Mouse (Mus musculus): Measurements from ENCODE around the gene Paf1.

Paf1 gene

GRCm38 (mm10) chr7:28371514-28371989 lies 21.2 kb upstream of the Paf1 start:
- peak; percentile 88 for DNase-seq

DNA sequence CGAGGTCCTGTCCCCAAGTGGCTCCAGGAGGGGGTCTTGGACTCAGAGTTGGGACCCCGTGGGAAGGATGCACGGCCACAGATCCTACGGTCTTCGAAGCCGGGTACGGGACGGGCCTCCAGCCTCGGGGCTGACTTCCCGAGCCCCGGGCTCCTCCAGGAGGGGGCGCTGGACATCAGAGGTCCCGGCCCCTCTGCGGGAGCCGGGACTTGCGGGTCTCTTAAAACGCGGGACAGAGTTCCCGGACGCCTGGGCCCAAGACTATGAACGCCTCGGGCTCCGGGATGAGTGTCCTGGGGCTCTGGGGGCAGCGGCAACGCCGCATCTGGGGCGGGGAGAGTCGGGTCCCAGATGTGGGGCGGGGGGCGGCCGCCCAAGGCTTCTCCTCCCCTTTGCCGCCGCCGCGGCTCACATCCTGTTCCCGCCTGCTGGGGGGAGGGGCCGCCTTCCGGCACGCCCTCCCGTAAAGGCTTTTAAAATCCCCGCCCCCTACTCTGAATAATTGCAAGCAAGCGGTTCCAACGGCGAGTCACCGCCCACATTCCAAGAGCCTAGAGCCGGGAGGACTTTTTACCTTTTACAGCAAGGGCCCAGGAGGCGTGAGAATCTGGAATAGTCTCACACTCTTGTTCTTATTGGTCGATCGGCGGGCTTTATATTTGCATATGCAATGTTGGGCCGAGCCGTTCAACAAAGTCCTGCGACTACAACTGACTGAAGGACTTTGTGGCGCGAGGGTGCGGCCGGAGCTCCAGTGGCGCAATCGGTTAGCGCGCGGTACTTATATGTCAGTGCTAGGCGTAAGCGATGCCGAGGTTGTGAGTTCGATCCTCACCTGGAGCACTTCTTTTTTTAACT lies 20.3 kb upstream of the Paf1 start, which contains the start of gene Plekhg2:
Gene Plekhg2, minus strand, starts transcription at position 349 of the 858 bp plus-strand sequence.
- DNase-seq = peak; percentile 98

- DNase-seq = peak; percentile 85
These were observed 19.6 kb upstream of the Paf1 start for GRCm38 (mm10) chr7:28373131-28373581.

GRCm38 (mm10) chr7:28373891-28374495 lies 18.8 kb upstream of the Paf1 start:
- peak; percentile 38 for DNase-seq

- no peak for DNase-seq
These were observed 18.1 kb upstream of the Paf1 start for GRCm38 (mm10) chr7:28374647-28375046.

DNA sequence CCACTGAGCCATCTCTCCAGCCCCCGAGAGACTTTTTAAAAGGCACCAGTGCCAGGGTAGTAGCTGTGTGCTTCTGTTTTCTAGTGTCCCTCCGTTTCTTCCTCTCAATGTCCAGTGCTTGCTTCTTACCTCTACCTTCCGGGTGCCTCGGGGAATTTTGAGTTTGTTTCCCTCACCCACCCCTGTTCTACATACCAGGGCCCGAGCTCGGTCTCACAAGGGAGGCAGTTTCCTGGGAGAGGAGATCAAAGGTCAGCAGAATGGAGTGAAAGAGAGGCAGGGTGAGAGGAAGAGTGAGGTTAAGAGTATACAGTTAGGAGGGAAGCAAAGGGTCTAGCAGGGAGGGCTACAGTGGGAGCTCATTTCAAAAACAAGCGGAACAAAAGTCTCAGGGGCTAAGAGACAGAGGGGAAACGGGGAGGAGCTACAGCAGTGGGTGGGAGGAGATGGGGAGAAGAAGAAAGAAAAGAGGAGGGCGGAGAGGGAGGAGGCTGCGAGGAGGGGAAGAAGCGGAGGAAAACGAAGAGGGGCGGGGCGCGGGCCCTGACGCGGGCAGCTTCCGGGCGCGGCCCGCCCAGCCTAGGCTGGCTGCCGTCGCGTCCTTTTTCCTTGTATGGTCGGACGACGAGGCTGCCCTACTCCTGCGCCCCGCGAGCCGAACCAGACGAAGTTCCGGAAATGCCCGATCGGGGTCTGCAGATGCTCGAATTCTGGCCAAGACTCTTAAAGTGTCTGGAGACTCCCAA lies 17.4 kb upstream of the Paf1 start:
- DNase-seq = peak; percentile 98

GRCm38 (mm10) chr7:28376011-28376771 lies 16.6 kb upstream of the Paf1 start:
- DNase-seq = peak; percentile 73

DNA sequence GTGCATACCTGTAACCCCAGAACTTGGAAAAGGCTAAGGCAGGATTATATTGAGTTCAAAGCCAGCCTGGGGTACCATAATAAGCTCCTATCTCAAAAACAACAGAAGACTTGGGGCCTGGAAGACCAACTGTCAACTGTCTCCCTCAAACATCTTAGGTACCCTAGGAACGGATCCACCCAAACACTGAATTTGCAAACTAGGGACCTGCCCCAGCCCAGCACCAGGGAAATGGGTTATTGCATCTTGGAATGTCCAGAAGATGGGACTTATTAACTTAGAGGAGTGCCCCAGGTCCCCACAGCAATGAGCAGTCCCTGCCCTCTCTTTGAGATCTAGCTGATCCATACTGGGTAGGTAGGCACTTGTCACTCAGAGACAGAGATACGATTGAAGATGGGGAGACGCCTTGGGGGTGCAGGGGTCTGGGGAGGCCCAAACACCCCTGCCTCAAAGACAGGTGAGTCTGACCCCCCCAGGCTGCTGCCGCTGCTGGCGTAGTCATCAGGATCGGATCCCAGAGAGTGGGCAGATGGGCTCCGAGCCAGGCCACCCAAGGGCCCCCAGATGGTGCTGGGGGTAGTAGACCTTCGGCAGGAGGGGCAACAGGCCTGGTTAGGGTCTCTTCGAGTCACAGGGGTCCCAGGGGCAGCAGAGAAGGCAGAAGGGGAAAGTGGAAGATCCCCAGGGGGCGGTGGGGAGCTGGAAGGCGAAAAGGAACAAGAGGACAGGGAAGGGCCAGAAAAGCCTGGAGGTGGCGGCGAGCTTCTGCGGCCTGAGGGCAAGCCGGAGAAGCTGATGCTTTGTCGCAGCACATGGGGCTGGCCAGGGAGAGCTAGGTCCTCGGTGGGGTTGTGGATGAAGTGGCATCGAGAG lies 15.3 kb upstream of the Paf1 start:
- DNase-seq = peak; percentile 48

- DNase-seq = peak; percentile 58
These were observed 14.6 kb upstream of the Paf1 start for GRCm38 (mm10) chr7:28378066-28378690.

GRCm38 (mm10) chr7:28378769-28379651 lies 13.7 kb upstream of the Paf1 start:
- DNase-seq = peak; percentile 97

GRCm38 (mm10) chr7:28380237-28381016 lies 12.3 kb upstream of the Paf1 start, which contains the start of gene Zfp36:
Gene Zfp36, minus strand, starts transcription at chr7:28380253.
- DNase-seq = no peak

- DNase-seq = peak; percentile 90
These were observed 11.5 kb upstream of the Paf1 start for GRCm38 (mm10) chr7:28381017-28381790.

DNA sequence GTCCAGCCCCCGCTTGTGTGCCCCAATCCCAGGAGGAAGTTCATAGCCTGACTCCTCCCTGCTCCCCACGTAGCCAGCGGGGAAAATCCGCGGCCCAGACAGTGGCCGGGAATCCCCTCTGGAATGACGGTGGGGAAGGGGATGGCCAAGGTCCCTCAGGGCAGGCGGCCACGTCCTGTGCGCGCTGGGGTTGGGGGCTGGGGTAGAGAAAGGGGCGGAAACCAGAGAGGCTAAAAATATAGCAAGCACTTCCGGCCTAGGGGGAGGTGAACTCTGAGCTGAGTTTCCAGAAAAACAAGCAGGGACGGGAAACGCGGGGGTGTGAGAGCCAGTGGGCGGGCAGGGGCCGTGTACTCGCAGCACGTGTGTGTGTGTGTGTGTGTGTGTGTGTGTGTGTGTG lies 10.8 kb upstream of the Paf1 start:
- DNase-seq = peak; percentile 95

GRCm38 (mm10) chr7:28382347-28382951 lies 10.3 kb upstream of the Paf1 start:
- peak; percentile 60 for DNase-seq

DNA sequence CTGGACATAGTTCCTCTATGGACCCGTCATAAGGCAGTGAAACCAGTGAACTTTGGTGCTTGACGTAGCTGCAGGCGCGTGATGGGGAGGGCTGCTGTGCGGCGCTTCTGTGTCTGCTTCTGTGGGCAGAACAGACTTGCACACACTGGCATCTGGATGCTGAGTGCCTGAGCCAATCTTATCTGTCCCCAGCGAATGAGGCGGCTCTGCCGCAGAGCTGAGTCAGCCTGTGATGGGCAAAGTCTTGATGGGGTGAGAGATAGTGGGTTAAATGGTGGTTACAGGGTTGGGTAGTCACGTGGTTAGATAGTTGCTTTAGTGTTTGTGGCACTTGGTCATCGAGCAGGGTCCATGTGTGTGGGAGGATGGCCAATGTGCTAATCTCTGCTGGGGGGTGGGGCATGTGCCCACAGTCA lies 9.8 kb upstream of the Paf1 start:
- DNase-seq = peak; percentile 79

DNA sequence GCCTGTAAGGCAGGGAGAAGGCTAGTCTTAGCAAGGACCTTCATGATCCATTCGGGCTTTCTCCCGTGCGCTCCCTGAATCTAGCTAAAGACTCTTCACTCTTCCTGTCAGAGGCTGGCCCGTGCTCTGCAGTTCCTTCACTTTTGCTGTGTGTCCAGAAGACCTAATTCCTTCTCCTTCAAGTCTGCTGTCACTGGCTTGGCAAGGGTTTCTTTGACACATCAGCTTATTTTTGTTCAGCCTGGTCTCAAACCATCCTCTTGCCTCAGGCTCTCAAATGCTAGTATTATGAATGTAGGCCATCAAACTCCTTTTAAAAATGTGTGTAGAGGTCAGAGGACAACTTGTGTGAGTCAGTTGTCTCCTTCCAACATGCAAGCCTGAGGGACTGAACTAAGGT lies 9.1 kb upstream of the Paf1 start:
- no peak for DNase-seq

DNA sequence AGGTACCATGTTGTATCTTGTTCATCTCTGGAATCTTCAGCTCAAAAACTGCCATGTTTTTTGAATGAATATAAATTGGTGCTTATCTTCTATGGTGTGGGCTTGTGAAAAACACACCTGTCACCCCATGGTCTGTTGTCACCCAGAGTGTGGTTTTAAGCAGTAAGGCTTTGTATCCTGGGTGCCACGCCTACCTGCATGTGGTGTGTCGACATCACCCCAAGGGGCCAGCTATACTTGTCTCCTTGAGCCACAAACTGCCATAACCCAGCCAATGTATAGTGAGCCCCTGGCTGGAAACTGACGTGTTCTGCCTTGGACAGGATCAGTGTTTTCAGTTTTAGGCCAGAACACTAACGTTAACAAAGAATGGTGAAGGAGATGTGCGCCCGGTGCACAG lies 8.6 kb upstream of the Paf1 start:
- DNase-seq = peak; percentile 78

DNA sequence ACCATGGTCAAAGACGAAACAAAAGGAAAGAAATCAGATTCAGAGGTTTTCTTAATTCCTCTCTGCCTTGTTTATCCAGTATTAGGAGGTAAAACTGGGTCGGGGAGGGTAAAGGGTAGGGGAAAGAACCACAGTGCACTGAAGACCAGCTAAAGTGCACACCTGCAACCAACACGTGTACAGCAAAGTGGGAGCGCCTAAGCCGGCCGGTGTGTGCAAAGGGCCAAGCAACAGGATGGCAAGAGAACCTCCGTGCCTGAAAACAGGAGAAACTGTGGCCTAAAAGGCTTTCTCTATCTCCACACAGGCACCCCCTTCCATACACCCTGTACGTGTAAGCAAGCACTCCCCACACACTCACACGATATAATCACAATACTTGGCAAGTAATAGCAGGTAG lies 7.6 kb upstream of the Paf1 start:
- peak; percentile 62 for DNase-seq
